ENCODE assay signal across 11 mouse cellular contexts in the genomic region with DNA sequence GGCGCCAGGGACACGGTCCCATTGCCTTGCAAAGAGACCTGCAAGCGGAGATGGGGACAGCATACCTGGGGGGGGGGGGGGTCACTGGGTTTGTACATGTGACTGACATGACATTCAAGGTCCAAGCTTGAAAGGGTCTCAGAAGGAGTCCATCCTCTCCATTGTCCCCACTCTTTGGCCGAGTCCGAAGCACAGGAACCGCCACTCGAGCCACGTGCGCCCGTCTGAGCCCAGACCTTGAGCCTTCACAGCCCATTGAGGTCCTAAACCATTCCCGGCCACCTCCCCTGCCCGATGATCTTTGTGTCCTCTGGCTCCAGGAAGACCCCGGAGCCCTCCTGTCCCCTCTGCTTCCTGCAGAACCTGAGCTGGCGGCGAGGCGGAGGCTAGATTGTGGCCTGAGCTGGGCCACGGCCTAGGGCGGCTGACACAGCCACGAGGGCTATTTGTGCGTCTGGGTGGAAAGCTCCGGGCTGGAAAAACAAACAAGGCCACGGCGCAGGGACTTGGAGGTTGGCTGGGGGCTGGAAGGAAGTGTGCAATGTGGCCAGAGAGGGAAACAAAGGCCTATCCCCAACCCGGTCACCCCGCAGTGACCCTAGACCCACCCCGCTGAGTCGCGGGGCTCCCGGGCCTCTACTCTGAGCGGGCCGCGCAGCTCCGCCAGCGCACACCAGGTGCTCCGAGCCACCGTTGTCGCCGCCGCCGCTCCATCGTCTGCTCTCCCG. TPM values are rescaled to one million over a fixed set of nuclear protein-coding genes. Genes with fewer than 3 reads are reported as not detected.
DNase-seq lines count a peak whose midpoint lies in the region; ATAC-seq and TF ChIP-seq lines count a peak whose summit lies in the region.
"Had no signal": no experiment of that assay in that cellular context is flagged by ENCODE, and none has a peak within 500 bp of the region (broad histone marks: within the 10 kb centered on the region; RNA-seq: fewer than 3 reads in every experiment).

No protein-coding gene starts in this region.

- no peak for DNase-seq in heart, adult 2 months
- DNase-seq in Muller cell, postnatal 12 days (ENCODE audit: inconsistent ontology term): peak; percentile 86
- peak; percentile 34 for DNase-seq in midbrain, embryonic 14.5 days
- DNase-seq in cerebellum, adult 18-20 months: no peak
- DNase-seq in cerebellum, postnatal 25 days: no peak
- no peak for DNase-seq in gastrocnemius, adult 2 months
- DNase-seq: kidney, adult 8-10 months had no signal

- no peaks in the 10 kb centered on the region for H3K9me3 ChIP-seq in heart, embryonic 13.5 days
- H3K9me3 ChIP-seq in forebrain, embryonic 13.5 days (replicated peaks): no peaks in the 10 kb centered on the region
- no peaks in the 10 kb centered on the region for H3K9me3 ChIP-seq in midbrain, embryonic 14.5 days (ENCODE audit: control insufficient read depth, low read length)

- H3K27me3 ChIP-seq in heart, embryonic 13.5 days (replicated peaks): peaks cover 89% of the 10 kb centered on the region
- peaks cover 27% of the 10 kb centered on the region for H3K27me3 ChIP-seq in heart, adult 2 months (ENCODE audit: control insufficient read depth, insufficient read depth, low read length)
- H3K27me3 ChIP-seq in forebrain, embryonic 13.5 days: peaks cover 87% of the 10 kb centered on the region
- peaks cover 86% of the 10 kb centered on the region for H3K27me3 ChIP-seq in midbrain, embryonic 14.5 days (ENCODE audit: control insufficient read depth, insufficient read depth, low read length)

- no peak for ATAC-seq in heart, embryonic 13.5 days (ENCODE audit: extremely low read depth, insufficient number of reproducible peaks, low FRiP score, low TSS enrichment)
- ATAC-seq in forebrain, embryonic 13.5 days: no peak
- no peak; the same call in 1 of the 2 replicates for ATAC-seq in midbrain, embryonic 14.5 days (ENCODE audit: low FRiP score, low TSS enrichment)

- no peak for TF ChIP-seq EP300 in heart, adult 2 months (IDR thresholded peaks at IDR 0.05; ENCODE audit: insufficient read depth, low read depth, low read length)

- peak overlapping the region; percentile 33 for H3K4me2 ChIP-seq in heart, embryonic 13.5 days
- peak overlapping the region; percentile 53 for H3K4me2 ChIP-seq in forebrain, embryonic 13.5 days
- peak overlapping the region; percentile 41 for H3K4me2 ChIP-seq in midbrain, embryonic 14.5 days (ENCODE audit: low read length)

- peak overlapping the region; percentile 21; the same call in 1 of the 2 replicates for H3K4me3 ChIP-seq in heart, embryonic 13.5 days
- H3K4me3 ChIP-seq in heart, adult 2 months: no peak overlapping the region
- H3K4me3 ChIP-seq in forebrain, embryonic 13.5 days: peak overlapping the region; percentile 20
- peak overlapping the region; percentile 14 for H3K4me3 ChIP-seq in midbrain, embryonic 14.5 days (replicated peaks; ENCODE audit: low read depth, low read length)
- no peak overlapping the region for H3K4me3 ChIP-seq in gastrocnemius, adult 2 months

- H3K4me1 ChIP-seq in heart, embryonic 13.5 days: peaks cover 9% of the 10 kb centered on the region
- no peaks in the 10 kb centered on the region for H3K4me1 ChIP-seq in heart, adult 2 months (ENCODE audit: control insufficient read depth, insufficient read depth, low read length)
- H3K4me1 ChIP-seq in forebrain, embryonic 13.5 days: peaks cover 34% of the 10 kb centered on the region
- 0 out of 2 replicates have a peak, but pooled peaks cover 3% of the 10 kb centered on the region for H3K4me1 ChIP-seq in midbrain, embryonic 14.5 days (ENCODE audit: control insufficient read depth, insufficient read depth, low read length)

- no peaks in the 10 kb centered on the region for H3K36me3 ChIP-seq in heart, embryonic 13.5 days
- H3K36me3 ChIP-seq in heart, adult 2 months (ENCODE audit: control insufficient read depth, insufficient read depth, low read length): no peaks in the 10 kb centered on the region
- no peaks in the 10 kb centered on the region for H3K36me3 ChIP-seq in forebrain, embryonic 13.5 days (ENCODE audit: poor library complexity, severe bottlenecking)
- H3K36me3 ChIP-seq in midbrain, embryonic 14.5 days (ENCODE audit: control insufficient read depth, insufficient read depth, low read length): no peaks in the 10 kb centered on the region

- H3K79me2 ChIP-seq in heart, adult 2 months (replicated peaks; ENCODE audit: control insufficient read depth, insufficient read depth, low read length): no peaks in the 10 kb centered on the region

- no peak overlapping the region for H3K9ac ChIP-seq in heart, embryonic 13.5 days
- no peak overlapping the region for H3K9ac ChIP-seq in heart, adult 2 months (ENCODE audit: low read depth, low read length)
- H3K9ac ChIP-seq in forebrain, embryonic 13.5 days: peak overlapping the region; percentile 48
- peak overlapping the region; percentile 34; the same call in 1 of the 2 replicates for H3K9ac ChIP-seq in midbrain, embryonic 14.5 days (replicated peaks; ENCODE audit: low read length)
- H3K9ac ChIP-seq: liver, embryonic 14.5 days had no signal

- no peak for TF ChIP-seq POLR2A in heart, adult 2 months (IDR thresholded peaks at IDR 0.05; ENCODE audit: insufficient read depth, low read depth, low read length)

- H3K27ac ChIP-seq in heart, embryonic 13.5 days (replicated peaks): no peak overlapping the region
- no peak overlapping the region for H3K27ac ChIP-seq in heart, adult 2 months
- peak overlapping the region; percentile 61 for H3K27ac ChIP-seq in forebrain, embryonic 13.5 days
- peak overlapping the region; percentile 80 for H3K27ac ChIP-seq in midbrain, embryonic 14.5 days (replicated peaks; ENCODE audit: low read depth, low read length)
- H3K27ac ChIP-seq in gastrocnemius, adult 2 months: no peak overlapping the region
- H3K27ac ChIP-seq: liver, embryonic 14.5 days had no signal

- no peak for TF ChIP-seq CTCF in heart, adult 2 months (IDR thresholded peaks at IDR 0.05)
- no peak for TF ChIP-seq CTCF in gastrocnemius, adult 2 months (IDR thresholded peaks at IDR 0.05)

- intact Hi-C loops in heart, adult 2 months (cut with DNase I): no loop called here
- intact Hi-C loops in gastrocnemius, adult 2 months (cut with DNase I): no loop called here

- WGBS in heart, embryonic 13.5 days: under 1% methylated on average over 42 of the region's 42 CpGs
- 3% methylated on average over 42 of the region's 42 CpGs for WGBS in heart, adult 2 months
- 2% methylated on average over 42 of the region's 42 CpGs for WGBS in forebrain, embryonic 13.5 days
- WGBS in midbrain, embryonic 14.5 days: under 1% methylated on average over 42 of the region's 42 CpGs

RNA-seq across cellular contexts. Expression of gene Six3, which starts 4.9 kb away (rescaled TPM):
- polyA plus RNA-seq in heart, embryonic 13.5 days (2015; fragmentation: Nextera tagmentation; extraction: Ambion mirVana): not detected in 2 replicates
- not detected for total RNA-seq in heart, adult 2 months (2021)
- 0.06 TPM in 1 of 2 replicates, not detected in the other for polyA plus RNA-seq in heart, adult 2 months (2012; rRNA removed)
- polyA plus RNA-seq in forebrain, embryonic 13.5 days (2015; fragmentation: Nextera tagmentation; extraction: Ambion mirVana): 18.2 and 22.4 TPM in 2 replicates
- 19.9 and 20.2 TPM in 2 replicates for polyA plus RNA-seq in midbrain, embryonic 14.5 days (2014; fragmentation: Nextera tagmentation; extraction: Ambion mirVana)
- total RNA-seq in gastrocnemius, adult 2 months (2021): not detected
- polyA plus RNA-seq: gonadal fat pad, adult 2 months had no signal

Comparison
In these comparisons a context has a peak if more than half of its experiments do, and no peak if none do; other contexts are left out.
1. H3K4me3 ChIP-seq: peak in heart, embryonic 13.5 days (single experiment), forebrain, embryonic 13.5 days (single experiment) and midbrain, embryonic 14.5 days (single experiment); none in heart, adult 2 months (single experiment) and gastrocnemius, adult 2 months (single experiment).
2. H3K27ac ChIP-seq: peak in forebrain, embryonic 13.5 days (single experiment) and midbrain, embryonic 14.5 days (single experiment); none in heart, embryonic 13.5 days (single experiment), heart, adult 2 months (single experiment) and gastrocnemius, adult 2 months (single experiment).
3. H3K9ac ChIP-seq: peak in forebrain, embryonic 13.5 days (single experiment) and midbrain, embryonic 14.5 days (single experiment); none in heart, embryonic 13.5 days (single experiment) and heart, adult 2 months (single experiment).
4. DNase-seq: peak in Muller cell, postnatal 12 days (single experiment) and midbrain, embryonic 14.5 days (single experiment); none in heart, adult 2 months (0 of 2), cerebellum, adult 18-20 months (0 of 2), cerebellum, postnatal 25 days (0 of 2) and gastrocnemius, adult 2 months (single experiment).
5. RNA of gene Six3, which starts 4.9 kb away (polyA plus RNA-seq): 18.2 to 22.4 TPM in forebrain, embryonic 13.5 days and 19.9 to 20.2 TPM in midbrain, embryonic 14.5 days; 0.06 TPM in heart, adult 2 months and not detected in heart, embryonic 13.5 days; every median in the first group is over 10 times any median in the second.
6. Peak in every context shown above with its lines, with median percentiles within 50 percentile points of each other: H3K4me2 ChIP-seq.